Mouse (Mus musculus): ENCODE measurements around the gene Pou3f1. TPM values are rescaled to one million over a fixed set of nuclear protein-coding genes. Genes with fewer than 3 reads are reported as not detected.

Pou3f1 gene
- 0.11 and 0.19 TPM in 2 replicates for total RNA-seq (2021)
- long read RNA-seq, experiment 1, result 0 reads
- long read RNA-seq, experiment 2, partial matches to known transcripts, result 0 of 1 reads
- long read RNA-seq, experiment 2, other reads (novel, unspliced or antisense), result 0 of 1 reads

GRCm38 (mm10) chr4:124656518-124656853 is at the start of gene Pou3f1:
Pou3f1 (plus strand) TSS chr4:124656807.
- DNase-seq, result no peak

DNA sequence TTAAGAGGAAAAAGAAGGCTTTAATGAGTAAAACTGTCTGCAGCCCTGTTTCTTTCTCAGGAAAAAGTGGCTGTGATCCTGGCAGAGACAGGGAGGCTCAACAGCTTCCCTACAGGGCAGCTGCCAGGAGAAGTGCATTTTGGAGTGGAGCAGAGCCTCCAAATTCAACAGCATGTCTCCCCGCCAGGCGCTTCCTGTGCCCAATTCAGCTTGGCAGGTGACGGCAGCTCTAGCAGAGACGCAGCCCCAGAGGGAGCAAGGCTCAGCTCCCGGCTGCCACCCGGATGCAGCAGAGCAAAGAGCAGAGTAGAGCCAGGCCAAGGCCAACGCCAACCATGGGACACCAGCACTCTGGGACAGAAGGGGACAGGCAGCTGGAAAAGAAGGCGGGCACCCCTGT is 49.4 kb upstream of the Pou3f1 start:
- DNase-seq, result peak; percentile 13

DNA sequence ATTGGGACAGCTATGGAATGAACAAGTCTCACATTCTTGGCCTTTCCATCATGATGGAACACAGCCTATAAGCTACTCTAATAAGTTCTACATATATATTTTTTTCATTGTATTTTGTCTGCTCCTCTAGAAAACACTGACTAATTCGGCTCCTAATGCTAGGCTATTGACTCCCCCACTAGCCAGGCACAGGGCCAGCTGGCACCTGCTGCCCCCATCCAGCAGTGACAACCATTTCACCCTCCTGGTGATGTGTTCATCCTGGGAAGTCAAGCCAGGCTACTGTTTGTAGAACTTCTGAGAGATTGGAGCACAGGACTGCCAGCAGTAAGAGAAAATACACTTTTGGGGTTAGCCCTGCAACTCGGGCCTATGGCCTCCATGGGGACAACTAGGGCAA is 46.5 kb upstream of the Pou3f1 start:
- no peak for DNase-seq

DNA sequence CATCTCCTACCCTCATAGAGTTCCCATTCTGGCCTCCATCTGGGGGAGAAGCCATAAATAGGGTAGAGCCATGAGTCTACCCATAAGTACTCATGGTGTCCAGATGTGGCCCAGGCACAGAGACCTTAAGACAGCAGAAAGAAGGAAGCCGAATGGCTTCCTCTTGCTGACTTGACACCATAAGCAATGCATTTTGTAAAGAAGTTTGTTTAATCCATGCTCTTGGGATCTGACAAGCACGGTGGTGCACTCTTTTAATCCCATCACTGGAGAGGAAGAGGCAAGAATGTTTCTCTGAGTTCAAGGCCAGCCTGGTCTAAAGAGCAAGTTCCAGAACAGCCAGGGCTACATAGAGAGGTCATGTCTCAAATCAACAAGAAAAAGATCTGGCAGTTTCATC is 45.9 kb upstream of the Pou3f1 start, which contains the start of gene 3100002H09Rik:
3100002H09Rik (minus strand) TSS at position 101 of the 400 bp plus-strand sequence.
- DNase-seq, result no peak

- DNase-seq, result no peak
Observed at GRCm38 (mm10) chr4:124611768-124612167, 44.8 kb upstream of the Pou3f1 start.

DNA sequence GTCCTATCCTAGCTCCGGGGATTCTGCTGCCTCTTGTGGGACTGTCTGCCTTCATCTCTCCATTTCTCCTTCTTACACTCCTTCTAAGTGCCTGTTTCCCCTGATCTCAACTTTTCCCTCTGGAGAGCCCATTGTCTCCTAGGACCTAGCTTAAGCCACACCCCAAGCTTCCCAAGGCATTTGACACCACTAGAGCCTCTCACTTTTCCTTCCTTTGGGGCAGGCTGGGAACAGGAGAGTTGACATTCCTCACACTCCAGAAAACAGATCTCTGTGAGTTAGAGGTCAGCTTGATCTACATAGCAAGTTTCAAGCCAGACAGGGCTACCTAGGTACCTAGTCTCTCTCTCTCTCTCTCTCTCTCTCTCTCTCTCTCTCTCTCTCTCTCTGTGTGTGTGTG is 42.4 kb upstream of the Pou3f1 start:
- no peak for DNase-seq

DNA sequence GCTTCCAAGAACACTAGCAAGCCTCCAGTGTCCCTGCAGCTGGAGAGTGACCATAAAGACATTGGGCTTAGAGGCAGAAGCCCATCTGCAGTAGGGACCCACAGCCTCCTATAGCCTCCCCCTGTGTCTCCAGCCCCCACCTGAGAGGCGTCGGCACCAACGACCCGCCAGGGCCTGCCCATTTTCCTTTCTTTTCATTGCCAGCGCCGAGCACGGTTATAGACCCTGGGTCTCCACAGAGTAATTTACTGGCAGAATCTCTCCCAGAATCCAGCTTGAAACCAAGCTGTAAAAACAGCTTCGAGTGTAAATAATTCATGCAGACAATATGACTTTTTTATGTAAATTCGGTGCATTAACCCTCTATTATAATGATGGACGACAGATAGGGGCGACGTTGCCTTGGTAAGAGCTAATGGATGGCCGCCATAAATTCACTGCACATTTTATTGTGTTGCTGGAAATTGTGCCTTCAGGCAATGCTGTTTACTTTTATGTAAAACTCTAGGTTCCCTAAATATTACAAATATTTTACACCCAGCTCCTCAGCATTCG is 41.1 kb upstream of the Pou3f1 start:
- DNase-seq, result no peak

DNA sequence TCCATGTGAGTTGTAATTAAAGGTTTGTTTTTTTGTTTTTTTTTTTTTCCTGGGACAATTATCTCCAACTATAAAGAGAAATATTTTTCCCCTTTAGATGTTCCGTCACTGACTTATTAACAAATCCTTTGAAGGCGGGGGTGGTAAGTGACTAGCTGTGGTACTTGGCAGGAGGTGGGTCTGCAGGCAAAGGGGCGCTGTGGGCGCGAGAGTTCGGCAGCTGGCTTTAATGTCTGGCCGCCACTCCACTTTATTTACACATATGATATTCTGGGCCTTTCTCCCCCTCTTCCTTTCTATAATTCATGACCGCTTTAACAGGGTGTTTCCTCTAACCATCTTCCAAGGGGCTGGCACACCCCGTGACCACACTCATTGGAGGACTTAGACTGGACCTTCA is 40.6 kb upstream of the Pou3f1 start:
- no peak for DNase-seq

GRCm38 (mm10) chr4:124616636-124617035 is 40.0 kb upstream of the Pou3f1 start:
- DNase-seq, result no peak

DNA sequence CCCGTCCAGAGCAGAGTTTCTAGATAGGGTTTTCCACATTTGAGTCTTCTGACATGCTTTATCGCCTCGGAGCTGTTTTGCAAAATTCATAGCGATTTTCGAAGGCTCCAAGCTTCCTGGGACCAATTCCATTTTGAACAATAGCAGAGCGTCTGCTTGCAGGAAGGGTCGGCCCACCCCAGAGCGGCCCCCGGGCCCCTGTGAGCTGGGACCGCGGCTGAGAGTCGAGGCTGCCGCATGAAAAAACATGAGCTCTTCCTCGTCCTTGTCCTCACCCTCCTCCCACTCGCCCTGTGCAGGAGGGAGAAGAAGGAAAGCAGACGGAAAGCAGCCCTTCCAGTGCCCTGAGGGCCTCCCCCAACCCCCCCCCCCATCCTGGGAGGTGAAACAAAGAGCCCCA is 38.0 kb upstream of the Pou3f1 start:
- no peak for DNase-seq

DNA sequence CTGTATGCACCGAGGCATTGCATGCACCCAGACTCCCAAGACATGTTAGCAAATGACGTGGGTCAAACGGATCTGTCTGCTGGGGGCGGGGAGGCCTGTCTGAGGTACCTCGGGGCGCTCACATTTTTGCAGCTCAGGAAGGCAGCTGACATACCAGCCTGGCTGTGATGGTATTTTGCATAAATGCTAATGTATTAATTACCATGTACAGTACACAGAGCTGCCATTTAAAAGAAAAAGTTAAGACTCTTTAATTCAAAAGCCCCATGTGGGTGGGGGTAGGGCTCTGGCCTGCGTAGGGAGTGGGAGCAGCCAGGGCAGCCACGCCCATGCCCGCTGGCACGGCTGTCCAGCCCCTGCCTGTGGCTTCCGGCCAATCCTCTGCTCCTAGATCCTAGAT is 35.2 kb upstream of the Pou3f1 start:
- DNase-seq, result no peak

DNA sequence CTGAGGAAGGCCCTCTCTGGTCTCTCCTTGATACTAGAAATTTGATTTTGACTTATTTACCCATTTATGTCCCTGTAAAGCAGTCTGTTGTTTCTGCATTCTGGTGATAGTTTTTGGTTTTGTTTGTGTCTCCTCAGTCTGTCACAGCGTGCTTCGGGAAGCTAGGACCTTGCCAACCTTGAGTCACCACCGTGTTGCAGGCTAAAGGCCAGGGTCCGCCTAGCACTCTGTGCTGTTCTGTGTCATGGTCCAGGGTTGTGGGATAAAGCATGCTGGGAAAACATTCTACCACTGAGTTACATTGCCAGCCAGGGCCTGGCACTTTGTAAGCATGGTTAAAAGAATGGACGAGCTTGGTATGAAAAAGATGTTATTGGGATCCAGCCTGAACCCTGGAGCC is 34.0 kb upstream of the Pou3f1 start:
- peak; percentile 31 for DNase-seq

GRCm38 (mm10) chr4:124624111-124624581 is 32.5 kb upstream of the Pou3f1 start:
- no peak for DNase-seq

- no peak for DNase-seq
Observed at GRCm38 (mm10) chr4:124626836-124627235, 29.8 kb upstream of the Pou3f1 start.

- DNase-seq, result no peak
Observed at GRCm38 (mm10) chr4:124631456-124631855, 25.2 kb upstream of the Pou3f1 start.

GRCm38 (mm10) chr4:124632856-124633255 is 23.8 kb upstream of the Pou3f1 start:
- DNase-seq, result no peak

- DNase-seq, result peak; percentile 84
Observed at GRCm38 (mm10) chr4:124633281-124633680, 23.3 kb upstream of the Pou3f1 start.

- DNase-seq, result no peak
Observed at GRCm38 (mm10) chr4:124639715-124640114, 16.9 kb upstream of the Pou3f1 start.

- no peak for DNase-seq
Observed at GRCm38 (mm10) chr4:124643859-124644258, 12.7 kb upstream of the Pou3f1 start.

- DNase-seq, result peak; percentile 10
Observed at GRCm38 (mm10) chr4:124644974-124645433, 11.6 kb upstream of the Pou3f1 start.

DNA sequence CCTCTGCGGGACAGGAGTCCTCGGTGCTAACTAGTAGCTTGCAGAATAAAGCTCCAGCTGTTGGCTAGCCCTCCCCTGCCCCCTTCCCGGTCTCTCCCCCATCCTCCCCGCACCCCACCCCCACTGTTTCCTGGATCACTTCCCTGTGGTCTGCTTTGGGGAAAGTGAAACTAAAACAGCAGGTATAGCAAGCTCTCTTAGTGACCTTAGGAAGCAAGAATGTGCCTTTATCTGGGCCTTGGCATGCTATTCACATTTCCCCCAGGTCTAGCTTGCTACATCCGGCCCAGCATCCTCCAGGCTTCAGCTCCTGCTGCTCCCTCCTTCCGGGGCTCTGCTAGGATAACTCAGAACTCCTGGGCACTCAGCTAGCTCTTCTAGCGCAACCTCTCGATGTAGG is 10.0 kb upstream of the Pou3f1 start:
- peak; percentile 12 for DNase-seq

DNA sequence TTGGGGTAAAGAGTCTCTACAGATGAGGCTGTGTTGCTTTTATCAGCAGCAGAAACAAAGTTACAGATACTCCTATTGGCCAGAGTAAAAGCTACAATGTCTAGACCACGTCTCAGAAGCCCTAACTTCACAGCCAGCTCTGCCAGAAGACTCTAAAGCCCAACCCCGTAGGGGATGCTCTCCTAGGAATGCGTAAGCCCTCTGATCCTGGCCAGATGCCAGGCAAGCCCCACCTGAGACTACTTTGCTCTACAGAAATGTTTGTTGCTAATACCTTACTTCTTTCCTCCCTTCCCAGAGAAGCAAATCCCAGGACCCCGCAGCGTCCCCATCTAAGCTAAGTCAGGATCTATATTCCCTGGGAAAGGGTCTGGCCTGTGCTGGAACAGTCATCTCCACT is 8.7 kb upstream of the Pou3f1 start:
- DNase-seq, result no peak

DNA sequence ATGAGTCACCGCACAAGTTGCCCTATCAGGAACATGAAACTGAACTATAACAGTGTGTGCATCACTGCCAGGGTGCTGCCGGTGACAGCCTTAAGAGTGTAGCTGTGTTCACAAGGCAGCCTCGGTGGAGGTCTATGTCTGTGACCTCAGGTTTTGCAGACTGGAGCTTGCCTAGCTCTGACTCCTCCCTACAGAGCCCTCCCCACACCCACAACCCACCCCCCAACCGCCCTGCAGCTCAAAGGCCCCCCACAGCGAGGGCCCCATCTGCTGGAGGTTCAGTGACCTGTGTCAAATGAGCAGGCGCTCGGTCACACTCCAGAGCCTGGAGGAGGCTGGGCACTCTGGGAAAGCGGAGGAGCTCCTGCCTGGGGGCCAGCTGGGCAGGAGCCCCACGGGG is 3.7 kb upstream of the Pou3f1 start:
- no peak for DNase-seq

DNA sequence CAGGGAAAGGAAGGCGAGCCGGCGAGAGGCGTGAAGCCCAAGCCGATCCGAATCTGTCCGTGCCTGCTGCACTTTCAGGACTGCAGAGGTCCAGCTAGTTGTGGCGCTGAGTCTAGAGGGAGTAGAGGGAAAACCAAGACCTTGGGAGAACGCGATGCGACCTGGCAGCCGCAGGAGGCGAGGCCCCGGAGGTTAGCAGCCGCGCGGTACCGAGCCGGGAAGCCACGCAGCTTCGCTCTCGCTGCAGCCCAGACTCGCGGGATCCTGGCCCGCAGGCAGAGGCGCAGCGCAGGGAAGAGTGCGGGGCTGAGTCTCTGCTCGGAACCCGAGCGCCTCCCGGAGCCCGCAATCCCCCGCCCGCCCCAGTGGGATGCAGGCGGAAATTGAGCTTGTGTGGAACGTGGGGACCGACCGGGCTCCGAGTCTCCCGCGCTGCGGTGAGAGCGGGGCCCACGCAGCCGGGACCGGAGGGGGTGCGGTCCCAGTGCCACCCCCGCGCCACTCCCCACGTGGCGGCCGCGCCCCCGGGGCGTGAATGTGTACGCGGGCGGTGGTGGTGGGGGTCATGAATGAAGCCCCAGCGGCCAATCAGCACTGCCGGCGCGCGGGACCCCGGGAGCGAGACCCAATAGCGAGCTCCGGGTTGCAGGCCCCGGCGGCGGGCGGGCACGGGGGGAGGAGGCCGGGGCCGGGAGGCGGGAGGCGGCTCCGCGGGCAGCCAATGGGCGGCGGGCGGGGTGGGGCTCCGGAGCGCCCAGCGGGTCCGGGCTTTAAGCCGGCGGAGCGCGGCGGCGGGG is 445 bp downstream of the Pou3f1 start:
- peak; percentile 85 for DNase-seq
